ENCODE assay signal across 18 mouse cellular contexts in genomic region chr12:13186209-13186608, GRCm38 (mm10).
"Had no signal": no experiment of that assay in that cellular context is flagged by ENCODE, and none has a peak within 500 bp of the region (broad histone marks: within the 10 kb centered on the region; RNA-seq: fewer than 3 reads in every experiment).

No protein-coding gene starts in this region.

- H3K4me2 ChIP-seq: kidney, embryonic 15.5 days; limb, embryonic 13.5 days; midbrain, embryonic 13.5 days; neural tube, embryonic 13.5 days had no signal

- H3K9ac ChIP-seq: kidney, embryonic 15.5 days; limb, embryonic 13.5 days; midbrain, embryonic 13.5 days; neural tube, embryonic 13.5 days had no signal

- H3K27me3 ChIP-seq: kidney, embryonic 15.5 days; midbrain, embryonic 13.5 days; neural tube, embryonic 13.5 days had no signal

- H3K27ac ChIP-seq: kidney, embryonic 15.5 days; midbrain, embryonic 13.5 days; neural tube, embryonic 13.5 days; stomach, postnatal 0 days had no signal

- H3K4me3 ChIP-seq: kidney, embryonic 15.5 days; limb, embryonic 13.5 days; midbrain, embryonic 13.5 days; myocyte; neural tube, embryonic 13.5 days had no signal

- DNase-seq: kidney, adult 11 months; kidney, adult 8-10 months; kidney, postnatal 10 days; kidney, postnatal 36 days; left cerebral cortex, postnatal 4 days; lung, adult 2 months; lung, postnatal 14 days; lung, postnatal 4 days; thymus, adult 2 months; thymus, postnatal 14 days; thymus, postnatal 4 days had no signal

- H3K36me3 ChIP-seq: kidney, embryonic 15.5 days; limb, embryonic 13.5 days; midbrain, embryonic 13.5 days; neural tube, embryonic 13.5 days had no signal

- ATAC-seq: midbrain, embryonic 13.5 days; midbrain, embryonic 16.5 days had no signal

- H3K9me3 ChIP-seq: kidney, embryonic 15.5 days; limb, embryonic 13.5 days; midbrain, embryonic 13.5 days; neural tube, embryonic 13.5 days had no signal
